Mouse (Mus musculus) lung, postnatal 4 days (tissue): ENCODE data around the gene Znrf3.

Experiments used
- DNase-seq, 2 experiments: peaks; one replicate each; pipeline ENCODE4 v3.0.0; 2021

The Znrf3 gene

DNA sequence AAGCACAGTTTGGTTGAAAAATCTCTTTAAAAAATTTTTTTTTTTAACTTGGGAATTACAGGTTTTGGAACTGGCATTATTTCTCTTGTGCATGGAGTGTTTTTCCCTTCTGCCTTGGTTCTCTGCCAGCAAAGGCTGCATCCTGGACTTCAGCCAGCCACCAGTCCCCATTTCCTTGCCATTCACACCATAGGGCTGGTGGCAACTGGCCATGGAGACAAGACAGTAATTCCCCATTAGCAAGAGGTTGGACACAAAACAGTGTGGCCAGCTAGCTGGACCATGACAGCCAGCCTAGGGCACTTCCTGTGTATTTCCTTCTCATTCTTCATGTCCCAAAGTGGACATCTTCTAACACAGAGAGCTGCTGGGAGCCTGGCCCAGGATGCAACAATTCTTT is 129.9 kb downstream of the Znrf3 start:
- DNase-seq, result peak; percentile 57 to 77

GRCm38 (mm10) chr11:5314330-5314741 is 130.3 kb downstream of the Znrf3 start:
- DNase-seq, result no peak

GRCm38 (mm10) chr11:5307024-5307905 is 137.4 kb downstream of the Znrf3 start:
- DNase-seq, result no peak

DNA sequence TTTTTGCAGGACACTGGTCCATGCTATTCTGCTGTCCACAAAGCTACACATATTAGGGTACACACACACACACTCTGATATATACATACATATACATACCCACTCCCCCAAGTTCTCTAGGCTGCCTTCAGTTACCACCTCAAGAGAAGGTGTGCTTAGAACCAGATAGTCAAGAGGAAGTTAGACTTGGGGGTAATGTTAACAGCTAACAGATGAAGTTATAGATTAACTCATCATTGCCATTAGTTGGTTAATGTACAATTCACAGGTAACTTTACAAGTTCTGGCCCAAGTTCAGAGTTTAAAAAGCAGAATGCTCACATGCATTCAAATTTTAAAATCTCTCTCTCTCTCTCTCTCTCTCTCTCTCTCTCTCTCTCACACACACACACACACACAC is 138.6 kb downstream of the Znrf3 start:
- DNase-seq, result no peak

DNA sequence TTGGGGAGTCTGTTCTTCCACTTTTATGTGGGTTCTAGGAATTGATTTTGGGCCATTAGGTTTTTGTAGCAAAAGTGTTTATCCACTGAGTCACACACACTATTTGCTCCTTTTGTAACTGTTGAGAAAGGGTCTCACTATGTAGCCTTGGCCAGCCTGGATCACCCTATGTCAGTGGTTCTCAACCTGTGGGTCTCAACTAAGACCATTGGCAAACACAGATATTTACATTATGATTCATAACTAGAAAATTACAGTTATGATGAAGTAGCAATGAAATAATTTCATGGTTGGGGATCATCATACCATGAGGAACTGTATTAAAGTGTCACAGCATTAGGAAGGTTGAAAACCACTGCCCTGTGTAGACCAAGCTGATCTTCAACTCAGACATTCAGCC is 140.1 kb downstream of the Znrf3 start:
- DNase-seq, result no peak

GRCm38 (mm10) chr11:5298007-5298372 is 146.7 kb downstream of the Znrf3 start:
- no peak for DNase-seq

- peak; percentile 68 to 73 for DNase-seq
Observed at GRCm38 (mm10) chr11:5297148-5298006, 147.3 kb downstream of the Znrf3 start.

- DNase-seq, result no peak
Observed at GRCm38 (mm10) chr11:5296576-5297115, 148.0 kb downstream of the Znrf3 start.

GRCm38 (mm10) chr11:5294805-5295204 is 149.8 kb downstream of the Znrf3 start:
- DNase-seq, result no peak

DNA sequence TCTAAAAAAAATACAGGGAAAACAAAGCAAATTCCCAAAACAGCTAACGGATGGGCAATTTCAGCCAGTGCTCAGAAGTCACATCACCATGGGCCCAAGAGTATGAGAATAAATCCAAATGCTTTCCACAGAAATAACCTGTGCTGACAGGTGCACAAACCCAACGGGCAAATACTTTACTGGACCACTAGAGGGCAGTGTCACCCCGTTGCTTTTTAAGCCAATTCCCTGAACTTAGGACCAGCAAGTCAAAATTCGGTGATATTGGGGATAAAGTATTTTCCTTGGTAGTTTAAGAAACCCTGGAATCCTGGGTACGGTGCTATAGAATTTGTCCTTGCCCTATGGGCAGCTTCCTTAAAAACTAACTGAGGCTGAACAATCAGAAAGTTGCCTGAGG is 154.0 kb downstream of the Znrf3 start:
- DNase-seq, result peak; percentile 47 to 76

- DNase-seq, result peak in 1 of 2 experiments; percentile 36
Observed at GRCm38 (mm10) chr11:5289826-5290580, 154.6 kb downstream of the Znrf3 start.

DNA sequence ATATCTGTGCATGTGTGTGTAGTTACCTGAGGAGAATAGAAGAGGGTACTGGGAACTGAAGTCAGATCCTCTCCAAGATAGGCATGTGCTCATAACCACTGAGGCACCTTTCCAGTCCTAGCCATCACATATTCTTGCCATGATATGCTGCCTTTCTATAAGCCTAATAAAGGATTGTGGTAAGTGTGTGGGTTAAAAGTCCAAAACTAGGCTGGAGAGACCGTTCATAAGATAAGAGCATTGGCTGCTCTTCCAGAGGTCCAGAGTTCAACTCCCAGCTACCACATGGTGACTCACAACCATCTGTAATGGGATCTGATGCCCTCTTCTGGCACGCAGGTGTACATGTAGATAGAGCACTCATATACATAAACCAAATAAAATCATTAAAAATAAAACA is 160.7 kb downstream of the Znrf3 start:
- DNase-seq, result no peak

- DNase-seq, result no peak
Observed at GRCm38 (mm10) chr11:5280932-5281331, 163.7 kb downstream of the Znrf3 start.

DNA sequence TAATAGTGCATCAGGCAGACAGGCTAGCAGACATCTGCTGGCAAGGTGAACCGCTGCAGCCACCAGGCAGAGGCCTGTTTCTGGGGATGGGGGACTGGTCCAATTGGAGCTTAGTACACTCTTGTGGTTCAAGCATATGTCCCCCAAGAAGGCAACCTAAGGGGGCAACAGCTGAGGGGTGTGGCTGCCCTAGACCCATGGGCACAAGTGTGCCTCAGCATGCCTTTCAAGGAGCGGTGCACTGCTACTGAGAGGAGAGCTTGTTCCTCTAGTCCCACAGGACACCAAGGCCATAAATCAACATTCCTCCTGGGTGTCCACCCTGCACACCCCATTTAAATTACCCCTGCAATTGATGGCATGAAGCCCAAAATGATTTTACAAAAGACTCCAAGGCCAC is 166.2 kb downstream of the Znrf3 start:
- DNase-seq, result no peak

- DNase-seq, result no peak
Observed at GRCm38 (mm10) chr11:5277307-5277971, 167.2 kb downstream of the Znrf3 start.

GRCm38 (mm10) chr11:5275216-5275615 is 169.4 kb downstream of the Znrf3 start:
- no peak for DNase-seq

GRCm38 (mm10) chr11:5272536-5273234 is 172.0 kb downstream of the Znrf3 start:
- no peak for DNase-seq

DNA sequence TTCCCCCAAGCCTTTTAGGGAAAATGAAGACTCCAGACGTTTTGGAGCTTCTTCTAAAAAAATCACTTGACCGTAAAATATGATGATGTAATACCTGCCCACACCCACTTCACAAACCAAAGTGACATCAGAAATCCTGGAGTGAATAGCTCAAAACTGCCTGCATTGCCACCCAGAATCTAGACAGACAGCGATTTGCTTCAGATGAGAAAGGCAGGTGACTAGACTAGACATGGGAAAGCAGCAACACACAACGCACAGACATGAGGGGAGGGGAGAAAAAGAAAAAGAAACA is 172.6 kb downstream of the Znrf3 start:
- no peak for DNase-seq

DNA sequence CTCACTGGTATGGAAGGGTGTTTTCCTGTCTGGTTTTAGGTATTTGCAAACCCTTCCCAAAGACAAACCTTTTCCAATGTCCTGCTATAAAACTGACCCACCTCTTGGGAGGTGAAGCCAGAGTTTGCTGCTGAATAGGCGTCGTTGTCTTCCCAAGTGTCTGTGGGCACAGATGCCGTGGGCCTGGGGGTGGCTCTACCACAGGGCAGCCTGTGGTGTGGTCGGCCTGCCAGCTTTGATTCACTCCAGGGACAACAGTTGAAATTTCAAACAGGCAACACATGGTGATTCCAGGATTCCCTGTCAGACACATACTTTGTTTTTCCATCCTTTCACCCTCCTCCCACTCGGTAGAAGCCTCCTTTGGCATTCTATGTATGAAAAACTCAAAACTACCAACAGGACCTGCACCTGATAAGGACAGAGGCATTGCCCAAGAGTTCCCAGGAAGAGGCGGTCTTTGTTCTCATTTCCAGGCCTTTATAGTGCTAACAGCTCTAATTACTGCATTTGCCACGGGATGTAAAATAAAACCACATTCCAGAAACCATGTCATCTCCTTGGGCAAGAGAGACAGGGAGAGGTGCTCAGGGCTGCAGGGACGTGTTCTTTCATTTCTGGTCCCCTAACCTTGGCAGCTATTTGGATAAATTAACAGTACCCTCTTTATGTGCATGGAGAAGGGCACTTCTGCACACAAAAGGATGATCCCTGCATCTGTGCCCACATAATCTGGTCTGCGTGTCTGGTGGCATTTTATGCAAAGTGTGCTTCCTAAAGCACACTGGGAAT is 173.2 kb downstream of the Znrf3 start:
- DNase-seq, result no peak

GRCm38 (mm10) chr11:5269846-5270461 is 174.7 kb downstream of the Znrf3 start:
- no peak for DNase-seq

- no peak for DNase-seq
Observed at GRCm38 (mm10) chr11:5265764-5266163, 178.9 kb downstream of the Znrf3 start.
